Mouse (Mus musculus) midbrain, embryonic 16.5 days (tissue): ENCODE data around the gene Rnf185. TPM values are rescaled to one million over a fixed set of nuclear protein-coding genes. Genes with fewer than 3 reads are reported as not detected.

Source experiments
- ATAC-seq: fragments of 200-750 bp; cut with Nextera tagmentation; 2 replicates; pipeline ENCODE4 v1.8.0; 2017; ENCODE audit warnings: moderate TSS enrichment
- H3K27ac ChIP-seq: fragments of 300-500 bp; sonication (generic); 2 replicates; pipeline ENCODE4 v1.5.1; 2014; ENCODE audit warnings: mild to moderate bottlenecking, low read length, mixed read lengths
- H3K27me3 ChIP-seq: fragments of 300-500 bp; sonication (generic); 2 replicates; pipeline ENCODE4 v1.6.1; 2014; ENCODE audit warnings: low read depth, low read length, mixed read lengths; ENCODE audit not compliant: control insufficient read depth, insufficient read depth
- H3K36me3 ChIP-seq: fragments of 300-500 bp; sonication (generic); 2 replicates; pipeline ENCODE4 v1.6.1; 2014; ENCODE audit warnings: mild to moderate bottlenecking, low read length, moderate library complexity, mixed read lengths; ENCODE audit not compliant: control insufficient read depth, insufficient read depth
- H3K4me1 ChIP-seq: fragments of 300-500 bp; sonication (generic); 2 replicates; pipeline ENCODE4 v1.6.1; 2014; ENCODE audit warnings: mild to moderate bottlenecking, low read length, mixed read lengths; ENCODE audit not compliant: control insufficient read depth, insufficient read depth
- H3K4me2 ChIP-seq: fragments of 300-500 bp; sonication (generic); 2 replicates; pipeline ENCODE4 v1.6.1; 2014; ENCODE audit warnings: mild to moderate bottlenecking, low read length, mixed read lengths
- H3K4me3 ChIP-seq: fragments of 300-500 bp; sonication (generic); 2 replicates; pipeline ENCODE4 v1.5.1; 2014; ENCODE audit warnings: low read depth, mild to moderate bottlenecking, low read length, moderate library complexity, mixed read lengths
- H3K9ac ChIP-seq: fragments of 300-500 bp; sonication (generic); 2 replicates; pipeline ENCODE4 v1.6.1; 2014; ENCODE audit warnings: low read depth, low read length, mixed read lengths
- H3K9me3 ChIP-seq: fragments of 300-500 bp; sonication (generic); replicated peaks from 2 replicates; pipeline ENCODE4 v1.6.1; 2014; ENCODE audit warnings: mild to moderate bottlenecking, low read length, mixed read lengths; ENCODE audit not compliant: control insufficient read depth, poor library complexity, severe bottlenecking
- WGBS: fragments of 180-500 bp; shearing (Covaris S2); extraction: QIAGEN DNeasy Blood & Tissue Kit; methylation state at CpG from one replicate; pipeline ENCODE4 v1.1.7; 2014; 5-methylcytosine and 5-hydroxymethylcytosine counted together
- polyA plus RNA-seq: library from polyadenylated mRNA; unstranded; fragments of >200 nt; fragmentation: Nextera tagmentation; extraction: Ambion mirVana; gene quantifications from 2 replicates; pipeline ENCODE4 v1.2.1, GENCODE M21; 2015

The Rnf185 gene
- polyA plus RNA-seq, 1 experiment from 2014 or later, result 46.2 TPM

DNA sequence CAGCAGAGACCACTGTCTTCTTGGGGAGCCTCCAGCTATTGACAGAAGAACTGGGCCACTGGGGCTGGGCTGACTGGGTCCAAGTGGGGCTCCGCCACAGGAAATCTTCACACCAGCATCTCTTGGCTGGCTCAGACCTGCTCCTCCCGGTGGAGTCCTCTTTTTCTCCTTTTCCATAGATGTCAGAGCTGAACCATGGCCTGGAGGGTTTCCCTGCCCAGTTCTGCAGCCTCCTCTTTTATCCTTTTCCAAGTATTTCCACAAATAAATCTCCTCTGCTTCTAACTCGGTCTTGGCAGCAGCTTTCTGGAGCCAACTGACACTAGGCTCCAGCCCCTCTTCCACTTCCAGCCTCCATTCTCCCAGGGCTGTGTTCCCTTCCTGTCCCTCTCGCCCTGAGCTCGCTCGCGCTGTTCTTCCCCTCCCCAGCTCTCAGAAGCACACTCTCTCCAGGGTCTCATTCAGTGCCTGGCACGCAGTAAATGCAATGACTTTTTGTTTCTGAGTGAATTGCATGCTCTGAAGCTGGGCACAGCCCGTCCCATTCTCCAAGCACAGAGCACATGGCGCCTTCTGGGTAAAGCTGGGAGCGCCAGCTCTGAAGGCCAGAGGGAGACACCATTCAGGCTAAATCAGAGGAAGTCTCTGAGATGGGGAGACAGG is 31.9 kb upstream of the Rnf185 start:
- Histone ChIP-seq H3K4me1 (no peaks in the 10 kb centered on the region; the same call in 1 of the 2 replicates), H3K27me3 (no peaks in the 10 kb centered on the region), H3K36me3 (no peaks in the 10 kb centered on the region), H3K27ac (no peak overlapping the region), H3K4me3 (no peak overlapping the region), H3K9me3 (no peaks in the 10 kb centered on the region), H3K9ac (no peak overlapping the region), H3K4me2 (no peak overlapping the region)
- 54% methylated on average over 11 of the region's 11 CpGs for WGBS
- ATAC-seq, result peak; percentile 76

DNA sequence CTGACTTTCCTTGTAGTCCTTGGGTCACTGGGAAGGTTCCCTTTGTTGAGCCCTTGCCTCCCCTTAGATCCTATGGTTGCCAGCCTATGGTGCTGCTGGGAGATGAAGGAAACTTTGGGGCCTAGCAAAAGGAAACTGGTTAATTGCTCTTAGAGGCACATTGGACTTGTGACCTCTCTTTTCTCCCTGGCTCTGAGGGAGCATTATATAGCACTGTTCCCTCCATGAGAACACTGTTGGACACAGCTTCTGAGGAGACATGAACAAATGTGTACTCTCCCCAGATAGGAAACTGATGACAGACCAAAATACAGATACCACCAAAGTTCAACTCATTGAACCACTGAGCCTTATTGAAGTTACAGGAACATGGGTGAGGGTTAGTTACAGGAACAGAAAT is 23.3 kb upstream of the Rnf185 start:
- no peaks in the 10 kb centered on the region for H3K36me3 ChIP-seq
- H3K4me2 ChIP-seq, result no peak overlapping the region
- no peak overlapping the region for H3K9ac ChIP-seq
- H3K27me3 ChIP-seq, result no peaks in the 10 kb centered on the region
- no peaks in the 10 kb centered on the region for H3K4me1 ChIP-seq
- H3K4me3 ChIP-seq, result no peak overlapping the region
- no peak overlapping the region for H3K27ac ChIP-seq
- no peak for ATAC-seq
- no peaks in the 10 kb centered on the region for H3K9me3 ChIP-seq

- H3K27me3 ChIP-seq, result no peaks in the 10 kb centered on the region
- no peak overlapping the region for H3K9ac ChIP-seq
- H3K4me1 ChIP-seq, result no peaks in the 10 kb centered on the region
- no peak for ATAC-seq
- no peak overlapping the region for H3K27ac ChIP-seq
- 89% methylated on average over 7 of the region's 7 CpGs for WGBS
- H3K36me3 ChIP-seq, result no peaks in the 10 kb centered on the region
- no peaks in the 10 kb centered on the region for H3K9me3 ChIP-seq
- no peak overlapping the region for H3K4me3 ChIP-seq
- H3K4me2 ChIP-seq, result no peak overlapping the region
Measured at GRCm38 (mm10) chr11:3474480-3475115, 22.4 kb upstream of the Rnf185 start.

- Histone ChIP-seq H3K9me3 (no peaks in the 10 kb centered on the region), H3K27ac (no peak overlapping the region), H3K9ac (no peak overlapping the region), H3K27me3 (no peaks in the 10 kb centered on the region), H3K36me3 (no peaks in the 10 kb centered on the region), H3K4me2 (no peak overlapping the region), H3K4me3 (no peak overlapping the region), H3K4me1 (no peaks in the 10 kb centered on the region)
- ATAC-seq, result peak; percentile 70; the same call in 1 of the 2 replicates
- 39% methylated on average over 1 of the region's 1 CpGs for WGBS
Measured at GRCm38 (mm10) chr11:3472484-3472883, 20.3 kb upstream of the Rnf185 start.

DNA sequence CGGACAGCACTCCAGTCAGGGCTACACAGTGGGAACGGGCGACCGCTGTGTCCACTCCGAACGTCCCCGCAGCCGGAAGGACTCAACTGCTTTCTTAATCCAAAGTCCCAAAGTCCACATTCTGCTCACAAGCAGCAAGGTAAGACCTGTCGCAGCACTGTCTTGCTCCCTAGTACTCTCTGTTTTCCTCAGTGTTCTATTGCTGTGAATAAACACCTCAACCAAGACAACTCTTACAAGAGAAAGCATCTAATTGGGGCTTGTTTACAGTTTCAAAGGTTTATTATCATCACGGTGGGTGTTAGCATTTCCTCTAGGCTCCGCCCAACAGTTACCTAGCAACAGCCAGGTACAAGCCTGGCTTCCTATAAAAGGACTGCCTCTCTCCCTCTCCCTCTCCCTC is 19.3 kb upstream of the Rnf185 start:
- 24% methylated on average over 11 of the region's 11 CpGs for WGBS
- Histone ChIP-seq H3K4me2 (no peak overlapping the region), H3K9me3 (0 out of 2 replicates have a peak, but pooled peaks cover 1% of the 10 kb centered on the region), H3K27ac (no peak overlapping the region), H3K9ac (no peak overlapping the region), H3K36me3 (no peaks in the 10 kb centered on the region), H3K4me3 (no peak overlapping the region), H3K27me3 (no peaks in the 10 kb centered on the region), H3K4me1 (no peaks in the 10 kb centered on the region)
- ATAC-seq, result no peak

- Histone ChIP-seq H3K4me3 (no peak overlapping the region), H3K36me3 (no peaks in the 10 kb centered on the region), H3K9me3 (peaks cover 7% of the 10 kb centered on the region; the same call in 1 of the 2 replicates), H3K4me2 (no peak overlapping the region), H3K27me3 (no peaks in the 10 kb centered on the region), H3K9ac (no peak overlapping the region), H3K4me1 (no peaks in the 10 kb centered on the region), H3K27ac (no peak overlapping the region)
- no peak for ATAC-seq
- 96% methylated on average over 1 of the region's 1 CpGs for WGBS
Measured at GRCm38 (mm10) chr11:3462846-3463245, 10.7 kb upstream of the Rnf185 start.

DNA sequence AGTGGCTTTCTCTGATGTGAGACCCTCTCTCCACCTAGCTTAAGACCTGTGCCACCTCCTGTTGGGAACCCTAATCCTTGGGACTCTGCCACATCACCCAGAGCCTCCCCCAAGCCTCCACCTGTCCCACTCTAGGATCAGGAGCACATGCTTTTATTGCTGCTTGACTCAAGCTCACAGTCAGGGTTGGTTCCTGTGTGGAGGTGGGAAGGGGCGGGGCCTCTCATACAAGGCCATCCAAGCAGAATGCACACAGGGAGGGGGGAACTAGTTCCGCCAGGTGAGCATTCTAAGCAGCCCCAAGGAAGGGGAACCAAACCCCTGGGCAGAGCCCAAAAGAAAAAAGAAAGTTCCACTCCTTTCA is 6.9 kb upstream of the Rnf185 start:
- WGBS, result 89% methylated on average over 2 of the region's 2 CpGs
- Histone ChIP-seq H3K4me1 (no peaks in the 10 kb centered on the region), H3K27ac (no peak overlapping the region), H3K27me3 (no peaks in the 10 kb centered on the region), H3K4me3 (no peak overlapping the region), H3K4me2 (no peak overlapping the region), H3K36me3 (no peaks in the 10 kb centered on the region), H3K9me3 (no peaks in the 10 kb centered on the region), H3K9ac (no peak overlapping the region)
- ATAC-seq, result no peak

GRCm38 (mm10) chr11:3458428-3459104 is 6.4 kb upstream of the Rnf185 start:
- no peak overlapping the region for H3K4me2 ChIP-seq
- ATAC-seq, result no peak
- no peak overlapping the region for H3K27ac ChIP-seq
- no peaks in the 10 kb centered on the region for H3K9me3 ChIP-seq
- no peak overlapping the region for H3K4me3 ChIP-seq
- no peak overlapping the region for H3K9ac ChIP-seq
- H3K36me3 ChIP-seq, result no peaks in the 10 kb centered on the region
- H3K4me1 ChIP-seq, result peaks cover under 1% of the 10 kb centered on the region; the same call in 1 of the 2 replicates
- no peaks in the 10 kb centered on the region for H3K27me3 ChIP-seq
- WGBS, result 86% methylated on average over 12 of the region's 13 CpGs

GRCm38 (mm10) chr11:3456354-3456753 is 4.2 kb upstream of the Rnf185 start:
- Histone ChIP-seq H3K27me3 (no peaks in the 10 kb centered on the region), H3K36me3 (no peaks in the 10 kb centered on the region), H3K9me3 (no peaks in the 10 kb centered on the region), H3K9ac (no peak overlapping the region), H3K4me3 (no peak overlapping the region), H3K4me1 (peaks cover 8% of the 10 kb centered on the region), H3K4me2 (no peak overlapping the region), H3K27ac (no peak overlapping the region)
- 8% methylated on average over 1 of the region's 1 CpGs for WGBS
- no peak for ATAC-seq
